Mouse (Mus musculus) A20 (cell line): Measurements from ENCODE around the gene Josd1.

Experiments
- DNase-seq: peaks from one replicate; pipeline ENCODE4 v3.0.0-alpha.2; 2011; ENCODE audit warnings: low read depth, low spot score

Gene Josd1

DNA sequence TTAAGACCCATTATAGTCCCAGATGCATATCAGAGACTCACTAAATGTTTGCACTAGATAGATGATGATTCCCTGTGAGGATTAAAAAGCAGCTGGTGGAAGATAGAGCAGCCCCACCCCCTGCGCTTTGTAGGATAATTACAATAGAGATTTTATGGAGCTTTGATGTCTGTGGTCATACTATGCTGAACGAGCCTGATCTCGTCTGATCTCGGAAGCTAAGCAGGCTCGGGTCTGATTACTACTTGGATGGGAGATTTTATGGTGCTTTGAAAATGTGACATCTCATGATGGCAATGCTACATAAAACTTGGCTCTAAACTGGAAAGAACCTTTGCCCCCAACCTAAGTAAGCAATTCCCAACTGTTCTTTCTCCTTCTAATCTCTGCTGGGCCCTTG lies 4.6 kb upstream of the Josd1 start:
- no peak for DNase-seq

DNA sequence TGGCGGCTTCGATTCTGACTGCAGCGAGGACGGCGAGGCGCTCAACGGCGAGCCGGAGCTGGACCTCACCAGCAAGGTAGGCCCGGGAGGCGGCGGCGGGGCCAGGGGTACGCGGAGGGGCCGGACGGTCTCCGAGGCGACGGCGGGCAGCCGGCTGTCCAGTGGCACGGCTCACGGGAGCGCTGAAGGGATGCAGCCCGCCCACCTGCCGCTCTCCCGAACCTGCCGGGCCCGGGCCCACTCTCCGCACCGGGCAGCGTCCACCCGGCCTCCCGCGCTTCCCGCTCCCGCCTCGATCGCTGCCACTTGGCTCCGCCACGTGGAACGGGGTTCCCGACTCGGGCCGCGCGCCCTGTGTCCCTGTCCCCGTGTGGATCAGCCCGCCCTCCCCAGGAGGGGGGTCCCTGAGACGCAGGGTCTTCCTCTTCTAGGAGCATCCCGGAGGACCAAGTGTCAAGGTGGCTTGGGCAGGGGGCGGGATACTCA lies 3.3 kb upstream of the Josd1 start:
- no peak for DNase-seq

DNA sequence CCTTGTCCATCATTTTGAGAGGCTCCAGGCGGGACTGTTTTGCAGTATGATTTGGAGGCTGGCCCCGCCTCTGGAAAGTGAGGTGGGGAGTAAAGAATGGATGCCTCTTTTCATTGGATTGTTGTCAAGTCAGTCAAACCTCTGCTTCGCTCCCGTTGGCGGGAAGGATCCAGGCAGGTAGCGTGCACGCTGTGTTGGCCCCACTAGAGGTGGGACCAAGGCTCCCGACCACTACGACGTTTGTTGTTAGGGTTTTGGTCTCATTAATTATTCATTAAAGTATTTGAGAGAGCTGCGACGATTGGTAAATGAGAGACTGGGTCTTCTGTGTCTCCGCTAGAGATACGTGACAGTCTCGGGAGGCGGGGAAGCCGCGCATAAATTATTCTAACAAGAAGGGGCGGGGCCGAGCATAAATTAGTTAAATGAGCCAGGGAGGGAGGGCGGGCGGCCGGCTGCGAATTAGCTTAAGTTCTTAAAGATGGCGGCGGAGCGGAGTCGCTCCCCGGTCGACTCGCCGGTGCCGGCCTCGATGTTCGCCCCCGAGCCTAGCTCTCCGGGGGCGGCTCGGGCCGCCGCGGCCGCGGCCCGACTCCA lies 2.8 kb upstream of the Josd1 start, which contains the start of gene Gtpbp1:
Gtpbp1 (plus strand) TSS at position 420 of the 597 bp plus-strand sequence.
- peak; percentile 100 for DNase-seq

DNA sequence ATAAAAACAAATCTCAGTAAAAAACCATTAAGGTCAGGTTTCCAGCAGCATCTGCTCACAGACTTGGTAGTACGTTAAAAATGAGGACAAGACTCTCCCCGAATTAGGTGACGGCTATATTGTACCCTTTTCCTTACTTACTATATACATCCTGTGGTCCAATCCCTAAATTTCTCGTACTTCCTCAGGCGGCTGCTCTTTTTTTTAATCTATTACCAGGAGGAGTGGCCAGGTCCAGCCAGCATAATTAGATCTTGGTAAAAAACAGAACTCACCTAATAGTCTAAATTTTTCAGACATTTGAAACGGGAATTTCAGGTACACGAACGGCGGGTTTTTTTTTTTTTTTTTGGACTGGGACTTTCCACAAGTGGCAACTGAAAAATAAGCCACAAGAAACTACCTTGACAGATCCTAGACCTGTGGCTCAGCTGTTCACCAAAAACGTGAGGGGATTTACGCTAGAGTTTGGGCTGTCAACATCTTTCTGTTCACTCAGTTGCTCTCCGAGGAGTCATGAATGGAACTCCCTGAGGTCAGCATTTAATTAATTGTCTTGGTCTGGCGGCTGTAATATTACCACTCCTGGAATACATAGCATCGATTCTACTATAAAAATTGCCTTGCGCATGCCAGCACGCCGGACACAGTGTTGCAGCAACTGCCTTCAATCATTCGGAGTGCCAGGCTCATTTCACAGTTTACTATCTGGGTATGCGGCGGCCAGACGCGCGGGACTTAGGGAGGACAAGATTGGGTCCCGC lies 2.1 kb upstream of the Josd1 start:
- no peak for DNase-seq

DNA sequence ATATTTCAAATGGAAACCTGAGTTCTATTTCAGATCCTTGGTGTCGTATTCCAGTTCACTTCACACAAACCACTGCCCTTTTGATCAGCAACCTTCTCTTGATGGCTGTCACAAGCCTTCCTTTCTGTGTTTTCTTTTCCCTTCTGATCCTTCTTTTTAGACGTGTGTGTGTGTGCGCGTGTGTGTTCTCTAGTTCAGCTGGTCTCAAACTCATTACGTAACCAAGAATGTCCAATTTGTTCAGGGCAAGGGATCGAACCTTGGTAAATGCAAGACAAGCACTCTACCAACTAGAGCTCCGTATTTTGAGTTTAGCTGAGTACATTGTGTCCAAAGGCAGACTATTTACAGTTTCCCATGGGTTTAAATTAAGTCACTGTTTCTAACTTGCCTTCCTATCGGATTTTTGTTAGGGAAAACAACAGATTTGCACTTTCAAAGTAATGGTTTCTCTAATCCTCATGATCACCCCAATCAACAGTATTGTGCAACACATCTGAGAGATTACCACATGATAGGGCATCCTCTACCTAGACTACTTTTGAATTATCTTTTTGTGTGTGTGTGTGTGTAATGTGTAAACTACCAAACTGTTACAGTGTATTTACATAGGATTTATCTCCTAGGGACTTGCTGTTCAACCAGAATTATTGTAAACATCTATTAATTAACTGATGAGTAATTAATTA lies 693 bp upstream of the Josd1 start:
- no peak for DNase-seq

DNA sequence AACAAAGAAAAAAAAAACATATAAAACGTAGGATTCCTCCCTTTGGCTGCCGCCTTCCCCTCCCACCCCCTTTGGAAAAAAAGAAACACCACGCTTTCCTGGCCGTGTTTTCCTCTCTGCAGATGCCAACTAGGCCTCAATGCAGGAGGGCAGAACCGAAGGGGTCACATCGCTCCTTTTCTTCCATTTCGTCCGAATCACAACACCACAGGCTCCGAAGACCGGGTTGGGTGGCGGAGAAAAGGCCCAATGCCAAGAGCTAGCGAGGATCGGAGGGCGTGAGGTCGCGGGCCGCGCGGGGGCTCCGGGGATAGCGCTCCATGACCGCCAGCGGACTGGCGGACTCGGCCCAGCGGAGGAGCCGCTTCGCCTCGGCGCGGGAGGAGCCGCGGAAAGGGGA lies 544 bp downstream of the Josd1 start:
- DNase-seq = no peak

DNA sequence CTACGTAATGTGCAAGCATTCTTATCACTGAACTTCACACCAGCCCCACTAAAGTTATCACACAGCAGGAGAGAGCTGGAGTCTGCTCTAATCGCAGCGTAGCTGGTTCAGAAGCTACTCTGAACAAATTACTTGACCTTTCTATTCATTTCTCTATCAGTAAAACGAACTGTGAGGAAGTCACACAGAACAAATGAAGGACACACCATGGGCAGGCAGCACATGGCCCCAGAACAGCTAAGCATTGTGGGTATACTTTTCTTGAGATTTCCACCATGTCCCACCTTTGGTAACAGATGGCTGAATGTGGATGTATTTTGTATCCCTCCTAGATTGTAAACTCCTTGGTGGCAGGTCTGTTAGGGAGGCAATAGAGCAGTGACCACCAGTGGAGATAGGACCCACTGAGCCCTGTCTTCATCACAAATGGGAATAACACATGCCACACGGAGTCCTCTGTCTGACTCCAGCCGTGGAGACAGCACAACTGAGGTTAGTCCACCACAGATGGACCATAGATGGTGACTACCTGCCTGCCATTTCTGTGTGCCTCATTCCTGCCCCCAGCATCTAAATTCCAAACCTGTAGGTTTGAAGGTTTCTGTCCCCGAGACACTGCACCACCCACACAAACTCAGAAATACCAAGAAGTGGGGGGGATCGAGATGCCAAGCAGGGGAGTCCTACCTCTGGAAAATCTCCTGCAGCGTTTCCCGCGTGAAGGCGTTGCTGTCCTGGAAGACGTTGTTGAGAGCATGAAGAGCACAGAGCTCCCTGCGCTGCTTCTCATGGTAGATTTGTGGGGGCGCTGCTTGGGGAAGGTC lies 1.5 kb downstream of the Josd1 start:
- peak; percentile 44 for DNase-seq

DNA sequence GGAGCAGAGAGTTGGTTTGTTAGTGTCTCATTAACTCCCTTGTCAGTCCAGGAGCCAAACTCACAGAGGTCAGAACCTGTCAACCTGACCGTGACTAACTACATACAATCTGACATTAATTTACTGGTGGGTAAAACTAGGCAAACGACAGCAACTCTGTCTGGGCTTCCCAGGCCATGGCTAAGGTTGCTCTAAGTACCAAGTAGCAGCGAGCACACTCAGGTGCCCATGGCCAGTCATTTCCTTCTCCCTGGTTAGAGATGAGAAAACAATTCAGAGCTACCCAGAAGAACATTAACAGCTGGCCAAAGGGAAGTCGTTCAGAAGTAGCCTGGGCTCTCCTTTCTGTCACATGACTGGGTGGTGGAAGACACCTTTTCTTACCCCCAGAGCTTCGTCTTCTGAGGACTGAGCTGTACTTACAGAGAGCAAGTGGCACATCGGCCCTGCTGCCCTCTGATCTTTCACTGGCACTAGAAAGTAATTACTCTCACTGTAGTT lies 2.5 kb downstream of the Josd1 start:
- peak; percentile 63 for DNase-seq

DNA sequence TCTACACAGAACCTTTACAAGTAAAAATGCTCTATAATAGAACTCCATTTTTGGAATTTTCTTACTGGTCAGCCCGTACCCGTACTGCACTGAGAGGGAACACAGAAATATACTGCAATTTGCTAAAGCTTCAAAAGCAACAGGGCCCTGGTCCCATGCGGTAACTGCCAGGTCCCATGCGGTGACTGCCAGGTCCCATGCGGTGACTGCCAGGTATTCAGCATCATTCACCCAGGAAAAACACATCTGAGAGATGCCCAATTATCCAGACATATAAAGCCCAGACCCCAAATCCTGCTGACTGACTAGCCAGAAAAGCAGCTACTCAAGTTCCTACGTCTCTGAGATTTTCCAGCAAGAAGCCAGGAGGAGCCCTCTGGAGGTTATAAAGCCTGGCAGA lies 3.1 kb downstream of the Josd1 start:
- no peak for DNase-seq

DNA sequence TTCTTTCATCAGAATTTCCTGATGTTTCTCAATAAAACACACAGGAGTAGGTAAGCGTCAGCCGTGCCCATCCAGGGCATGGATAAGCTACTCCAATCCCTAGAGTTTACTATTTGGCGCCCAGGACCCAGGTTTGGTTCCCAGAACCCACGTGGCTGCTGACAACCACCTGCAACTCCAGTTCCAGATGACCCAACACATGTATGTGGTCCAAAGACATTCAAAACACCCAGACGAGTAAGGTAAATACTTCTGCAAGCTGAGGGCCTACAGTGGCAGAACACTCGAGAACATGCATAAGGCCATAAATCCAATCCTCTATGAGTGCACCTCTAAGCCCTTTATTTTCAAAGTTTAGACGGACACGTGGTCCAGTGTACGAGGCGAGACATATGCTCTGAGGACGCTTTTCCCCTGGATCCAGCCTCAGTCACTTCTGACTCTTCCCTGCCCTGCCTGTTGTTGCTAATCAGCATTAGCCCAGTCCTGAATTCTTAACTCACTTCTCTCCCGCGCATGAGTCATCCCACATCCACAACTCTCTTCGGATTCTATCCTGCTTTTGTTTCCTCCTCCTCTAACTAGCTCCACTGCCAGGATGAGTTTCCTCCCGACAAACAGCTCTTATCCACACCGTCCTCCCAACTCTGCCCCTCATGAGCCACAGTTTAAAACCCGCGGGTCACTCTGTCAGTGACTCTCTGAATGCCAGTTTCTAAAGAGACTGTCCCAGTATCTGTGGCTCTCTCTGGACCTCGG lies 3.8 kb downstream of the Josd1 start:
- DNase-seq = no peak

DNA sequence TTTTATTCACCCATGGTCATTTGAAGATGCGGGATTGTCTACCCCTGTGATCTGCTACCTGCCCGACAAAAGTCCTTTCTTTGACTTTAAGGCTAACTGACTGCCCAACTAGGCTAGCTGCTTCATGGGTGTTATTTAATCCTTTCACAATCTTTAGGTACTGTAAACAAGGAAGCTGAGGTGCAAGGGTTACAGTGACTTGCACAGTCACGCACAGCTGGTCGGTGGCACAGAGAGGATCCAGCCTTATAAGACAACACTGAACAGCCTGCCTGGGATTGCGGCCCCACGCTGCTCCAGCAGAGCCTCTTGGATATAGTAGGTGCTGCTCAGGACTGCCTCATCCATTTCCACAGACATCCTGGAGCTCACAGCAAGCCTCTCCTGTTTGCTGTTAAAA lies 4.6 kb downstream of the Josd1 start:
- DNase-seq = no peak

DNA sequence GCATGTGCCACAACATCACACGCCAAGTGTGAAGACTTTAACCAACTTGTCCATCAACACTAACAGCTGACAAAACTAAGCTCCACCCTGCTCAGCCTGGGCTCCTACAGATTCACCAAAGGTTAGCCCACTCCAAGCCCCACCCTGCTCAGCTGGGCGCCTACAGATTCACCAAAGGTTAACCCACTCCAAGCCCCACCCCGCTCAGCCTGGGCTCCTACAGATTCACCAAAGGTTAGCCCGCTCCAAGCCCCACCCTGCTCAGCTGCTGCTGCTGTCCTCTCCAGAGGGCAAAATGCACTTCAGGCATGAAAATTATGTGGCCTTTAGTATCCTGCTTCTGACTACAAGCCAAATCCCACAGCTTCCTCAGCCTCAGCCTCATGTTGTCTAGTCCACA lies 5.7 kb downstream of the Josd1 start:
- DNase-seq = no peak

DNA sequence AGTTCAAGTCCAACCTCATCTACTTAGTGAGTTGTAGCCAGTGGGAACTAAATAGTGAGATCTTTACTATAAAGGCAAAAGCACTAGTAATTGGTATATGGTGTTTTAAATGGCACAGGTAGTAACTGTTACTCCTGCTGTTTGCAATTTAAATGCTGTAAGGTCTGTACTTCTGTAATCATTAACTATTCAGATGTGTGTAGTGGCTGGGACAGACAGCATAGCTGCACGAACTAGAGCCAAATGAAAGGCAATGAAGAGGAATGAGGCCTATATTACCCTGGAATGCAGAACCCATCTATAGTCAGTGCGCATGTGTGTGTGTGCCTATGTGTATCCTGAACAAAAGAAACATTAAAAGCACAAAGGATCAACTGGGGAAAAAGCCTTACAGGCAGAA lies 9.8 kb downstream of the Josd1 start:
- DNase-seq = no peak

DNA sequence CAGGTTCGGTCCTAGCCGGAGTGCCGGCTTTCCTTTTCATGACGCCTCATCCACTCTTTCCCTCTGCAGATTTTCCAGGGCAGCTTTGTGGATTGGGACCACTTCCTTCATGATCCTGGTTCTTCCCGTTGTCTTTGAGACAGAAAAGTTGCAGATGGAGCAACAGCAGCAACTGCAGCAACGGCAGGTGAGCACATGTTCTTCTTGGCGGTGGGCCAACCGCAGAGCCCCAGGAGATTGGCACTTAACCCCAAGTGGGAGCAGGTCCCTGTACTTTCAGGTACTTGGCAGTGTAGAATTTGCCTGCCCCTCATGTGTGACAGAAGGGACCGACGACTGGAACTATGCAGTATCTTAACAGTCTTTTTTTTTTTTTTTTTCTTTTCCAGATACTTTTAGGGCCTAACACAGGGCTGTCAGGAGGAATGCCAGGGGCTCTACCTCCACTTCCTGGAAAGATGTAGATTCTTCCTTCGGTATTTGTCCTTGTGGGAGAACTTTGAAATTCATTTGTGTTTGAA lies 15.8 kb downstream of the Josd1 start:
- DNase-seq = peak; percentile 54

DNA sequence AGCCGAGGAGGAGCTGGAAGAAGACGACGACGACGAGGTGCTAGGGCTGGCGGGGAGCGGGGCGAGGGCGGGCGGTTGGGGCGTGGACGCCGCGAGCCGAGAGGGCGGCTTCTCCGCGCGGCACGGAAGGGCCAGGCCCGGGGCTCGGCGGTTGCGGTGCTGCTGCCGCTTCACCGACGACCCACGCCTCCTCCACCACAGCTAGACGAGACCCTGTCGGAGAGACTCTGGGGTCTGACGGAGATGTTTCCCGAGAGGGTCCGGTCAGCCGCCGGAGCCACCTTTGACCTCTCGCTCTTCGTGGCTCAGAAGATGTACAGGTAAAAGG lies 16.8 kb downstream of the Josd1 start:
- no peak for DNase-seq

DNA sequence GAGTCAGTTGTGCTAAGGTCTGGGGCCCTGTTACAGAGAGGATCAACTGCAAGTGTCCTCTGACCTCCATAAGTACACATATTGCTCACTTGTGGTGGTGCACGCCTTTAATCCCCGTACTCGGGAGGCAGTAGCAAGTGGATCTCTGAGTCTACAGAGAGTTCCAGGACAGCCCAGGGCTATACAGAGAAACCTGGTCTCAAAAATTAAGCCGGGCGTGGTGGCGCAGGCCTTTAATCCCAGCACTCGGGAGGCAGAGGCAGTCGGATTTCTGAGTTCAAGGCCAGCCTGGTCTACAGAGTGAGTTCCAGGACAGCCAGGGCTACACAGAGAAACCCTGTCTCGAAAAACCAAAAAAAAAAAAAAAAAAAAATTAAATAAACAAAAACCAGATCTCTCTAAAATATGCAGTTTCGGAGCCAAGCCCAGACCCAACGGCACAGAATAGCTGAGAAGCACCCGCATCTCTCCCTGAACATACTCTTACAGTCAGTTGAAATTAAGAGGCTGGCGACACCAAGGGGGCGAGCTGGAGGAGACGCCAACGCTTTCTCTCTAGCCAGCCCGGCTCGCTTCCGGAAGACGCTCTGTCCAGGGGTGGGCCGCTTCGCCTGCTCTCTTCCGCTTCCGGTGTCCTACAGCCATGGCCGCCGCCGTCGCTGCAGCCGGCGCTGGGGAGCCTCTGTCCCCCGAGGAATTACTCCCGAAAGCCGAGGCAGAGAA lies 17.3 kb downstream of the Josd1 start, which contains the start of gene Tomm22:
Tomm22 (plus strand) TSS at position 613 of the 723 bp plus-strand sequence.
- peak; percentile 93 for DNase-seq

DNA sequence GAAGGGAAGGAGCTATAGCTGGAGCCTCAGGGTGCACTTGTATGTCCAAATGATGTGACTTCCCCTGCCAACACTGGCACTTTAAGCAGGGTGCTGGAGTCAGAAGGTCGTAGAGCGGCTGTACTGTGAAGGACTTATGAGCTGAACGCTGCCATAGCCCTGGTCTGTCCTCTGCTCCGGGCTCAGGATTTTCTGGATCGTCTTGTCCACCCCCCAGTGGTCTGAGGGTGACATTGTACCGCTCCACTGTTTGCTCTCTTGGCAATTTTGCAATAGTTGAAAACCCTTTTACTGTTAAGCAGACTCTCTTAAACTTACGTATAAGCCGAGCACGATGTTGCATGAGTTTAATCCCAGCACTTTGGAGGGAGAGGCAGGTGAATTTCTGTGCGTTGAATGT lies 18.5 kb downstream of the Josd1 start:
- DNase-seq = no peak

DNA sequence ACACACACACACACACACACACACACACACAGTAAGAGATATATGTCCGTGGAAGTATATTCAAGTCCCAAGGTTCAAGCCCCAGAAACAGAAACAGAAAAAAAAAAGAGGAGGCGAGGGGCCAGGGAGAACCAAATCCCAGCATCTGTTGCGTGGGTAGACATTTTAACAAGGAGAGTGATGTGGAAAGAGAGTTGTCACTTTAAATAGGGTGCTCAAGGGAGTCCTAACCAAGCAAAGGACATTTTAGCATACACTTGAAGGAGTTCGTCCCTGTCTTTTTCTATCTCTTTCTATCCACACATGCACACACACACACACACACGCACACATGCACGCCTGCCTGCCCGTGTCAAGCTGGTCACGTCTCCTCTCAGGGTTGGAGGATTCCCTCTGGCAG lies 23.1 kb downstream of the Josd1 start:
- DNase-seq = no peak

DNA sequence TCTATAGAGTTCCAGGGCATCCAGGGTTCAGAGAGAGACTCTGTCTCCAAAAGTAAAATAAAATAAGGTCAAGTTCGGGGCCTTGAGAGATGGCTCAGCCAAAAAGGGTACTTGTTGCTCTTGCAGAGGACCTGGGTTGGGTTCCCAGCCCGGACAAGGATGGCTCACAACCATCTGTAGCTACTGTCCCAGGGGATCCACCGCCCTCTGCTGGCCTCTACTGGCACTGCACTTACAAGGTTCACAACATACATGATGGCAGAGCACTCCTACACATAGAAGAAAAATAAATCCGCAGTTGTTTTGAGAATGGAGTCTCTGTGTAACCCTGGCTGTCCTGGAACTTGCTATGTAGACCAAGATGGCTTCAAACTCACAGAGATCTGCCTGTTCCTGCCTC lies 25.9 kb downstream of the Josd1 start:
- peak; percentile 67 for DNase-seq
